Mouse (Mus musculus) C2C12 (cell line): Measurements from ENCODE around the gene Vmn1r16. TPM values are rescaled to one million over a fixed set of nuclear protein-coding genes. Genes with fewer than 3 reads are reported as not detected.

Experiments used
- H3K27me3 ChIP-seq: one replicate; pipeline ENCODE4 v1.6.1; 2011; ENCODE audit not compliant: control insufficient read depth, insufficient read depth, insufficient read length
- H3K36me3 ChIP-seq: one replicate; pipeline ENCODE4 v1.6.1; 2011; ENCODE audit not compliant: control insufficient read depth, insufficient read depth
- H3K4me3 ChIP-seq: one replicate; pipeline ENCODE4 v1.5.1; 2011; ENCODE audit warnings: mild to moderate bottlenecking, control low read depth; ENCODE audit not compliant: poor library complexity, insufficient read depth, severe bottlenecking
- H3K79me2 ChIP-seq: one replicate; pipeline ENCODE4 v1.6.1; 2011; ENCODE audit not compliant: control insufficient read depth, insufficient read depth
- H3K79me3 ChIP-seq: one replicate; pipeline ENCODE4 v1.6.1; 2011; ENCODE audit warnings: low read depth, control low read depth
- H3ac ChIP-seq: one replicate; pipeline ENCODE3; 2011; ENCODE audit warnings: low read depth; ENCODE audit not compliant: control insufficient read depth, insufficient read length
- CEBPB ChIP-seq: IDR thresholded peaks from one replicate; pipeline ENCODE4 v1.6.1; 2011; ENCODE audit warnings: low read depth, mild to moderate bottlenecking, control low read depth, moderate library complexity
- CTCF ChIP-seq: IDR thresholded peaks from one replicate; pipeline ENCODE4 v1.5.1; 2011; ENCODE audit not compliant: control insufficient read depth, insufficient read depth, insufficient read length
- FOSL1 ChIP-seq: IDR thresholded peaks from one replicate; pipeline ENCODE4 v1.8.0; 2011; ENCODE audit warnings: mild to moderate bottlenecking, low read length; ENCODE audit not compliant: poor library complexity, insufficient read depth, severe bottlenecking
- MAX ChIP-seq: IDR thresholded peaks from one replicate; pipeline ENCODE4 v1.6.1; 2011; ENCODE audit warnings: mild to moderate bottlenecking, control low read depth
- MYOD1 ChIP-seq: IDR thresholded peaks from one replicate; pipeline ENCODE4 v1.6.1; 2011; ENCODE audit warnings: low read depth; ENCODE audit not compliant: control insufficient read depth, insufficient read length
- MYOG ChIP-seq: IDR thresholded peaks from one replicate; pipeline ENCODE4 v1.6.1; 2011; ENCODE audit not compliant: control insufficient read depth, insufficient read length; ENCODE audit errors: extremely low read depth
- USF1 ChIP-seq: IDR thresholded peaks from one replicate; pipeline ENCODE4 v1.6.1; 2011; ENCODE audit warnings: low read depth, mild to moderate bottlenecking, control low read depth, moderate library complexity
- polyA plus RNA-seq: library from polyadenylated mRNA; unstranded; fragments of >200 nt; fragmentation: generic; extraction: Trizol; gene quantifications from one replicate; pipeline ENCODE4 v1.2.1, GENCODE M21; 2012; ENCODE audit warnings: missing spikeins

Gene Vmn1r16
- polyA plus RNA-seq, 1 experiment = not detected

DNA sequence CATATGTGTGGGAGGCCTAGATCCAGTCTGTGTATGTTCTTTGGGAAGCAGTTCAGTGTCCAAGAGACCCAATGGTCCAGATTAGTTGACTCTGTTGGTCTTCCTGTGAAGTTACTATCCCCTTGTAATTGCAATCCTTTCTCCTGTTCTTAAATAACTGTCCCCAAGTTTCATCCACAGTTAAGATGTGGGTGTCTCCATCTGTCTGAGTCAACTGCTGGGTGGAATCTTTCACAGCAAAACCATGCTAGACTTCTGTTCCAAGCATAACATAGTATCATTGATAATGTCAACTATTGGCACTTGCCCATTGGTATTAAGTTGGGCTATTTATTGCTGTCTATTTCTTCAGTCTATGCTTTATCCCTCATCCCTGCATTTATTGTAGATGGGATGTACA is 50.3 kb downstream of the Vmn1r16 start:
- H3K36me3 ChIP-seq = no peaks in the 10 kb centered on the region
- no peaks in the 10 kb centered on the region for H3K27me3 ChIP-seq
- H3K79me2 ChIP-seq = no peaks in the 10 kb centered on the region
- no peak for TF ChIP-seq MYOG
- no peak for TF ChIP-seq CEBPB
- TF ChIP-seq MAX = no peak
- TF ChIP-seq MYOD1 = no peak
- TF ChIP-seq CTCF = no peak
- TF ChIP-seq FOSL1 = no peak
- TF ChIP-seq USF1 = no peak
- H3ac ChIP-seq = no peak overlapping the region
- no peaks in the 10 kb centered on the region for H3K79me3 ChIP-seq
- no peak overlapping the region for H3K4me3 ChIP-seq

DNA sequence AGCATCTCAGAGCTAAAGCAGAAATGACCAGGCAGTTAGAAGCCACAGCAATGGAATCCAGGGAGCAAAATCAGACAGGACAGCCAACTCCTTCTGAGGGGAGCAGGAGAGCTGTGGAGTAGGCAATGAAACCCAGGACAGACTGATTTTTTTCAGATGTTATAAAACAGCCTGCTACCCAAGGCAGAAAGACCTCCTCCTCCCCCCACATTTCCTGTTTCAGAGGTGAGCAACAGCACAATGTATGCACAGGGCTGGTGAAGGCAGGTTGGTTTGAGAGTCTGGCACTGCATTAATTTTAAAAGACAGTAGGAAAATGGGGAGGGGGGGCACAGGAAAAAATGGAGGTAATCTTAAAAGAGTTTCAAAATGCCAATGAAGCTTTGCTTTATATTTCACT is 56.8 kb downstream of the Vmn1r16 start:
- Histone ChIP-seq H3ac (no peak overlapping the region), H3K36me3 (no peaks in the 10 kb centered on the region), H3K79me3 (no peaks in the 10 kb centered on the region), H3K79me2 (no peaks in the 10 kb centered on the region), H3K27me3 (no peaks in the 10 kb centered on the region), H3K4me3 (no peak overlapping the region)
- TF ChIP-seq MYOG = no peak
- no peak for TF ChIP-seq CTCF
- TF ChIP-seq MAX = no peak
- TF ChIP-seq FOSL1 = no peak
- TF ChIP-seq USF1 = no peak
- TF ChIP-seq MYOD1 = no peak
- no peak for TF ChIP-seq CEBPB

DNA sequence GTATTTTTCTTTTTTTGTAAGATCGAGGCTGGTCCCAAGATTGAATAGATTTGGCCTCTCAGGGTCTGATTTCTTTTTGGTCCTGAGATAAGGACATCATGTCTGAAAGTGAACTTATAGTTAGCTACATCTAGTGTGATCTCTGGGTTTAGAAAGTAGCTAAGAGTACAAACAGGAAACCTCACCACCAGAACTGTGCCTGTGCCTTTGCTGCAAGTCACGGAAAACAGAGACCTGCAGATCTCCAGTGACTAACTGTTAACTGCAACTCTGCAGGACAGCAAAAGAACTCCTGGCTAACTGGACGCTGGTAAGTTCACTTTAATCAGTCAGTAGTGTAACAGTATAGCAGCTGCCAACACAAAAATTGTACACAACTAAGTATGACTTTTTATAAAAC is 57.4 kb downstream of the Vmn1r16 start:
- Histone ChIP-seq H3K4me3 (no peak overlapping the region), H3K79me2 (no peaks in the 10 kb centered on the region), H3K79me3 (no peaks in the 10 kb centered on the region), H3ac (no peak overlapping the region), H3K36me3 (no peaks in the 10 kb centered on the region), H3K27me3 (no peaks in the 10 kb centered on the region)
- no peak for TF ChIP-seq MYOD1
- no peak for TF ChIP-seq FOSL1
- no peak for TF ChIP-seq MAX
- TF ChIP-seq CTCF = no peak
- TF ChIP-seq MYOG = no peak
- TF ChIP-seq USF1 = no peak
- TF ChIP-seq CEBPB = no peak

Other genes starting within 250 kb of the Vmn1r16 start
- not detected for gene Vmn1r10, start 220.0 kb downstream of the Vmn1r16 start, polyA plus RNA-seq
- gene Vmn1r11, start 196.0 kb downstream of the Vmn1r16 start, polyA plus RNA-seq = not detected
- gene Vmn1r12, start 172.6 kb downstream of the Vmn1r16 start, polyA plus RNA-seq = not detected
- not detected for gene Vmn1r13, start 126.2 kb downstream of the Vmn1r16 start, polyA plus RNA-seq
- not detected for gene Vmn1r14, start 97.8 kb downstream of the Vmn1r16 start, polyA plus RNA-seq
- gene Vmn1r15, start 71.5 kb downstream of the Vmn1r16 start, polyA plus RNA-seq = not detected
- gene Vmn1r17, start 34.2 kb upstream of the Vmn1r16 start, polyA plus RNA-seq = not detected
- not detected for gene Vmn1r18, start 66.3 kb upstream of the Vmn1r16 start, polyA plus RNA-seq
- gene Vmn1r19, start 74.3 kb upstream of the Vmn1r16 start, polyA plus RNA-seq = not detected
- not detected for gene Vmn1r20, start 99.4 kb upstream of the Vmn1r16 start, polyA plus RNA-seq
- 0.15 TPM for gene Ppm1k, start 206.0 kb upstream of the Vmn1r16 start, polyA plus RNA-seq